Mouse (Mus musculus): ENCODE data around the gene Zbtb32. TPM values are rescaled to one million over a fixed set of nuclear protein-coding genes. Genes with fewer than 3 reads are reported as not detected.

Gene Zbtb32
- total RNA-seq, 2 experiments from 2014 or later: not detected

DNA sequence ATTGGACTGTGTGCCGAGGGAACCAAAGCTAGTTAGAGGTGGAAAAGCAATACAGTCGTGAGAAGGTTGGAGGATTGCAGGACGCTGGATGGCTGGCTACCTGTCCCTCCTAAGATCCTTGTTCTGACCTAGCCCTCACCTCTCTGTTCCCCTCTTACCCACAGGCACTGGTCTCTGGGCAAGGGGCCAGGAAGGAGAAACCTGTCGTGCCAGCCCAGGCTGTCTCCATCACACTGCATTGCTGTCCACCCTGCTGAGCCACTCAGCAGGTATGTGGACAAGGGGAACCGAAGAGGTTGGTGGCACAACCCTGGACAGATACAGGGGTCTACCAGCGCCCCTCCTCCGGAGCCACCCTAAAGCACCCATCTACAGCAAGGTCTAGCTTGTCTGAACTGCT, 1.9 kb upstream of the Zbtb32 start:
- no peak for DNase-seq

- peak; percentile 85 for DNase-seq
Measured at GRCm38 (mm10) chr7:30599933-30600353, 1.2 kb upstream of the Zbtb32 start.

- DNase-seq: no peak
Measured at GRCm38 (mm10) chr7:30596811-30597210, 1.9 kb downstream of the Zbtb32 start.

DNA sequence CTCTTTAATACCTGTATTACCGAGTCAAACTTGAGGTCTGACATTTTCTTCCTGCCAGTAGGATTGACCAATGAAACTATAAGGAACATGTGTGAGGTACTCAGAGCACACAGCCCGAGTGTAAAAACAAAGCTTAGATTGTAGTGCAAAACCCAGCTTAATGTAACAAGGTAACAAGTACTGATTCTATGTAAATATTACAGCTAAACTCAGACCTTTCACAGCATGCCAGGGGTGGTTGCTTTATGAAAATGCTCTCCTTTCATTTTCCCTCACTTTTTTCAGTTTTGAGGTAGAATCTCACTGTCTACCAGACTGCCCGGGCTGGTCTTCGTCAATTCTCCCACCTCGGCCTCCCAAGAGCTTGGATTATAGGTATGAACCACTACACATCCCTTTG, 2.6 kb downstream of the Zbtb32 start:
- no peak for DNase-seq

DNA sequence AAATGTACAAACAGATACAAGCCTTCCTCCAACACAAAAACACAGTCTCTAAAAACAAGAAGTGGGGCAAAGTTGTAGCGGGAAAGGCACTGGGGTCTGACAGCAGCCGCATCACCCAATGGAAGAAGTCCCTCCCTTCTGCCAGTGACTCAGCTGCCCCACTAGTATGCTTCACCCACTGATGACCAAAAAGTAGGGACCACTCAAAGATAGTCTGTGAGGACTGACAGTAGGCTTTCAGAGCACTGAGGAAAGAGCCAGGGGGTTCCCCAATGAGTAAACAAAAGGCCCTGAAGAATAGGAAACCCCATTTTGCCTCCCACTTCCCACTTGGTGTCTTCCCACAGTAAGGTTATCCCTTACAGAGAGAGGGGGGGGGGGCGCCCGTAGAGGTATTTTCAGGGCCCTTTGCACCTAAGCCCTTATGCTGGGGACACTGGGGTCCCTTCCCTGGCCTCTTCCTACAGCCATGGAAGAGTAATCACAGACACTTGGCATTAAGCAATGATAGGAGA, 4.1 kb downstream of the Zbtb32 start:
- no peak for DNase-seq

GRCm38 (mm10) chr7:30593579-30594509, 4.9 kb downstream of the Zbtb32 start:
- DNase-seq: no peak

DNA sequence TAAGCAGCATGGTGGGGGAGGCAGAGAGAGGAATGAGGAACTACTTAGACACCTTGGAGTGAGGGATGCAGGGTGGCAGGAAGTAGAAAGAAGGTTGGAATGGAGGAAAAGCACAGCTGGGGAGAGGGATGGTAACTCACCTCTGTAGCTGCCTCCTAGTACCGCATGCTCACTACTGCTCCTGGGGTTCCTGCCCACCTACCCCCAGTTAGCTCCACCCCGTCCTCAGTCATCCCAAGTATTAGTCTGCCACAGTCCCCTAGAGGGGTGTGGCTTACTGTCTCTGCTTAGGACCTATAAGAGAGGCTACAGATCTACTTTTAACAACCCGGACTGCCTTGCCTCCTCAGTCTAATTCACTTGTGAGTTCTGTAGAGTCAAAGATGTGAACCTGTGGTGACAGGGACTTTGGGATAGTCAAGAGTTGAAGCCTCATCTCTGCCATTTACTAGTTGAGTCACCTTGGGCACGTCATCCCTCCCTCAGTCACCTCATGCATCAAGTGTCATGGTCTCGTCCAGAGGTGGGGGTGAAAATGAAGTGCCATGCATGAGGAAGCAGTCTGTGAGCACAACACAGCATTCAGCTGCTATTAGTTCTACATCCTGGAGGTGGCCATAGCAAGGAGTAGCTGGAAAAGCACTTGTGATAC, 5.8 kb downstream of the Zbtb32 start:
- DNase-seq: no peak

DNA sequence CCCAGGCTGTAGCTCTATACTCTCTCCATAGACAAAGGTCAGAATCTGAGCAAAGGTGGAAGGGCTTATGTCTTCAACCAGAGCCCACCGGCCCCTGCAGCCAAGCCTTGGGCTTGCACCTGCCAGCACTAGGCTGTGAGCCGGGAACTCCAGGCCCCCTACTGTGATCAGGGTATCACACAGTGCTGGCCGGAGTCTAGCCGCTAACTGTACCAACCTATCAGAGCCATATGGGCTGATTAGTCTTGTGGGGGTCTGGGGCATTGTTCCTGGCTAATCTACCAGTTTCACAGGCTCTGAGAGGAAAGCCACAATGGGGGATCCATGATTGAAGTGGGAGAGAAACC, 7.1 kb downstream of the Zbtb32 start:
- DNase-seq: no peak

- DNase-seq: no peak
Measured at GRCm38 (mm10) chr7:30590927-30591604, 7.6 kb downstream of the Zbtb32 start.

- peak; percentile 90 for DNase-seq
Measured at GRCm38 (mm10) chr7:30589435-30590301, 9.0 kb downstream of the Zbtb32 start.

GRCm38 (mm10) chr7:30588676-30589434, 9.9 kb downstream of the Zbtb32 start, which contains the start of gene Kmt2b:
TSS of gene Kmt2b (minus strand) at chr7:30588726.
- peak; percentile 92 for DNase-seq

- DNase-seq: no peak
Measured at GRCm38 (mm10) chr7:30587842-30588667, 10.7 kb downstream of the Zbtb32 start.

- no peak for DNase-seq
Measured at GRCm38 (mm10) chr7:30586455-30587020, 12.2 kb downstream of the Zbtb32 start.

DNA sequence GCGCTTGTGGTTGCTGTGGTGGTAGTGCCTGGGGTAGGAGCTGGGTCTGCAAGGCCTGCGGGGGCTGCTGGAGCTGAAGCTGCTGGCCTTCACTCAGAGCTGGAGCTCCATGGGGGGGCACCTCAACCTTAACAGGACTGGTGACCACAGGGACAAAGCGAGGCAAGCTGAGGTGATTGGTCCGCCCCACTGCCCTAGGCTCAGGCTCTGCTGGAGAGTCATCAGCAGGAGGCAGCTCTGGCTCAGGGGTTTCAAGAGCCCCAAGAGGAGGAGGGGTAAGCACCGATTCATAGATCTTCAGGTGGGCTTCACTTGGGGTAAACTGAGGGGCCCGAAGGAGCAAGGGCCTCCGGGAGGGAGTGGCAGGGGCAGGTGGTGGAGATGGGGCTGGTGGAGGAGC, 13.5 kb downstream of the Zbtb32 start:
- no peak for DNase-seq

GRCm38 (mm10) chr7:30584339-30584738, 14.4 kb downstream of the Zbtb32 start:
- no peak for DNase-seq

DNA sequence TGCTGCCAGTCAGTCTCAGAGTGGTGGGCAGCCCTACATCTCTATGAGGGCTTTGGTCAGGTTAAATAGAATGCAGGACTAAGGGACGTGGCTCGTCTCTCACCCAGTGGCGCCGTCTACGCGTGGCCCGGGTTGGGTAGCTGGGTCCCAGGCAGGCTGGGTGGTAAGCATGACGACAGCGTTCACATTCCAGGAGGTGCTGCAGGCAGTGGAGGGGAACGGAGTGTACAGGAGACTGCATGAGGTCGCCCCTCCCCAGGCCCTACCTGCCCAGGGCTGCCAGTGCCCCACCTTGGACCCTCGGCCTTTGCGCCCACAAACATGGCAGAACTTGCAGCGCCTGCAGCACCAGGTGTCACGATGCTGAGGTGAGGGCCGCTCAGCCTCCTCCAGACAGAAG, 17.2 kb downstream of the Zbtb32 start:
- DNase-seq: no peak

DNA sequence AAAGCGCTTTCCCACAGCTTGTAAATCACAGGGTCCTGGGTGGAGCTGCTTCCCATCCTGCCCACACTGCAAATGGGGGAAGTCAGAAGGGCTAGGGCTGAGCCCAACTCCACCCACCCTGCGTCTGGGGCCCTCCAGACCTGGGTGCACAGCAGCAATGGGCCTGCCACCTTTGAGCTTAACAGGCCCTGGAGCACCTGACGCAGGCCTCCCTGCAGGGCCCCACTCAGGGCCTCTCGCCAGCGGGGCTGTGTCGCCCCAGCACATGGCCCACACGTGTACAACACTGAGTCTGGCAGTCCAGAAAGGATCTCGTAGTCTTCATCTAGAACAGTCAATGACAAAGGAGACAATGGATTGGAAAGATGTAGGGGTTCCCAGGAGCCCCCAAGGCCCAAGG, 18.8 kb downstream of the Zbtb32 start:
- DNase-seq: no peak

DNA sequence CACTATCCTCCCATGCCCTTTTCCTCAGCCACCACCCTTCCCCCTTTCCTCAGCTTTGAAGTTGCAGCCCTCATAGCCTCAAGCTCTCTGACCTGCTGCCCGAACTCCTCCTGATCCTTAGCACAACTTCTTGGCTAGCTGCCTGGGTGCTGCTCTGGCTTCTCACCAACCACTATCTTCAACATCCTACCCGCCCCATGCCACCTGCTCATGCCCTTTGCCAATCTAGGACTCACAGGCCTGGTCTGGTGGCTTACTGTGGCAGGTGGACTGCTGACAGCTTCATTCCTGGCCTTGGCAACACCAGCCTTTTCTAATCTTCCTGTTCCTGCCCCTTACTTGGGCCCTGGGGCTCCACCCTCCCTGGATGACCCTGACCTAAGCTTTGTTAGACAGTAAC, 25.7 kb downstream of the Zbtb32 start:
- peak; percentile 68 for DNase-seq

DNA sequence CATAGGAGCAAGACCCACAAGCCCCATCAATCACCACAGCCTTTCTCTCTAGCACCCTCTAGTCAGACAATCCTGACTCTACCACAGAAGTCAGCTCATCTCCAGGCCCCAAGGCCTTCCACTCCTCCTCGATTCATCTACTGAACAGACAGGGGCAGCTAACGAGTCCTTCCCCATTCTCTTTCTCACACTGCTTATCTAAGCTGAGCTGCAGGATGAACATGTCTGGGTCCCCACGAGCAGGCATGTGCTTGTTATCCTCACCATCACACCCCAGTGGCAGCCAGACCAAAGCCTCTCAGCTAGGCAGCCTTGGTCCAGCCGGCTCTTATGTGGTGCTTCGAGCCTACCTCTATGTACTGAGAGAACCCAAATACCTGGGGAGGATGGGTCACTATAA, 26.3 kb downstream of the Zbtb32 start:
- no peak for DNase-seq

- DNase-seq: no peak
Measured at GRCm38 (mm10) chr7:30567555-30567954, 31.2 kb downstream of the Zbtb32 start.
